Mouse (Mus musculus): ENCODE measurements around the gene Dlg2. TPM values are rescaled to one million over a fixed set of nuclear protein-coding genes. Genes with fewer than 3 reads are reported as not detected.

The Dlg2 gene
- total and polyA plus RNA-seq, 2 experiments from 2014 or later: 26.3 to 169 TPM

GRCm38 (mm10) chr7:91582203-91582602 lies 1105.7 kb downstream of the Dlg2 start:
- WGBS: 51% methylated on average over 2 of the region's 2 CpGs
- no peaks in the 10 kb centered on the region for H3K36me3 ChIP-seq (ENCODE audit: insufficient read depth)
- no peak overlapping the region for H3K4me2 ChIP-seq (ENCODE audit: low read depth)
- TF ChIP-seq CTCF (IDR thresholded peaks at IDR 0.05; ENCODE audit: low read depth): peak; percentile 59
- no peaks in the 10 kb centered on the region for H3K9me3 ChIP-seq (ENCODE audit: low read length)
- no peak overlapping the region for H3K4me3 ChIP-seq (ENCODE audit: low read depth, low read length)
- H3K9ac ChIP-seq: no peak overlapping the region
- no peaks in the 10 kb centered on the region for H3K27me3 ChIP-seq (ENCODE audit: insufficient read depth, low read length)
- DNase-seq (peak; percentile 43), ATAC-seq (peak; percentile 86; the same call in 1 of the 2 replicates)
- no peak overlapping the region for H3K27ac ChIP-seq (ENCODE audit: low read depth, low read length)
- no peaks in the 10 kb centered on the region for H3K4me1 ChIP-seq (ENCODE audit: insufficient read depth)

DNA sequence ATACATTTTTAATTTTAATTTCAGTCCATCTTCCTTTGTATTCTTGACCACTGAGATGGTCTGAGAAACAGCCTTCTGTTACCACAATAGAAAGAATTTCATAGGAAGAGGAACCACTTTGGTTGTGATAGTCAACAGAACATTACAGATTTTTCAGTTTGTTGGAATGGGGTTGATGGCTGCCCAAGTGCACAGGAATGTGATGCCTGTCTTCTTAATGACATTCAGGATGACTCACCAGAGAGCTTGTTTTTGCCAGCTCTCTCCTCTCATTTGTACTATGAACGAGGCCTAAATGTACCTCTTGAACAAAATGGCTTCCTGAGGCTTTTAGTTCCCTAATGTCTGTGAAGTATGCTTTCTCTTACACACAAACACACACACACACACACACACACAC lies 1107.1 kb downstream of the Dlg2 start:
- no peak for ATAC-seq
- H3K9me3 ChIP-seq (ENCODE audit: low read length): no peaks in the 10 kb centered on the region
- H3K27me3 ChIP-seq (ENCODE audit: insufficient read depth, low read length): no peaks in the 10 kb centered on the region
- TF ChIP-seq CTCF (IDR thresholded peaks at IDR 0.05; ENCODE audit: low read depth): no peak
- H3K4me1 ChIP-seq (ENCODE audit: insufficient read depth): no peaks in the 10 kb centered on the region
- H3K9ac ChIP-seq: no peak overlapping the region
- H3K36me3 ChIP-seq (ENCODE audit: insufficient read depth): no peaks in the 10 kb centered on the region
- WGBS: 45% methylated on average over 1 of the region's 1 CpGs
- DNase-seq: no peak
- no peak overlapping the region for H3K4me3 ChIP-seq (ENCODE audit: low read depth, low read length)
- H3K4me2 ChIP-seq (ENCODE audit: low read depth): no peak overlapping the region
- no peak overlapping the region for H3K27ac ChIP-seq (ENCODE audit: low read depth, low read length)

DNA sequence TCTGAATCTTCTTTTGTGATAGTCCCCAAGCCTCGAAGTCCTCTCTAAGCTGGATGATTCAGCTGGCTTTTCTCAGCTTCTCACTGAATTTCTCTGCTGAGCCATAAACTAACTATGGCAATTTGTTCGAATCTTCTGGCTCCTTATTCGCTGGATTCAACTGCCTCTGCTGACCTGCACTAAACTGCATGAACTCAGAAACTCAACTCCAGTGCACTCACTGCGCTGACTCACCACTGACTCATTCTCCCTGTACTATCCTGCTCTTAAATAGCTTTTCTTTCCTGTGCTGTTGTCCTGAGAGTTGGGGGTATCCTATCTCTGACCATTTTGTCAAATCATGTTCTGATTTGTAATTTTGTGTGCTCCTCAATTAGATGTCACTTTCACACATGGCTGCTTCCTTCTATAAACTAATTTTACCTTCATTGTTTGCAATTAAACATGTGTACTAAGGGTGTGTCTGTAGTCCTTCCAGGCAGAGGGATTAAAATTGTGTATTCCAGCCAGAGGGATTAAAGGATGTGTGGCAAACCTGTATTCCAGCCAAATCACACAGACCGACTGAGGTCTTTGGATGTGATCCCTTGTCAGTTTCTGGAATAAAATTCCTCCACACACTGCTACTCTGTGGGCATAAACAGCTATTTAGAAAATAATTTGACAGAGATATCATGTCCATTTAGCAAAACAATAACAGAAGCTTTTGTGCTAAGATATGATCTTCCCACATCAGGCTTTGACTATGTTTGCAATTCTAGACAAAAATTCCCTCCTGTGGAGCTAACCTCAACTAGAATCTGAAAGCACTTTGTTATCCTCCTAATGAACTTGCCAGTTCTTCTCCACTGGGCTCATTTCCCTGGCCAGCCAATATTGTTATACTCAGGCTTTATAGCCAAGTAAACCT lies 1115.0 kb downstream of the Dlg2 start:
- H3K4me2 ChIP-seq (ENCODE audit: low read depth): no peak overlapping the region
- H3K36me3 ChIP-seq (ENCODE audit: insufficient read depth): no peaks in the 10 kb centered on the region
- H3K27me3 ChIP-seq (ENCODE audit: insufficient read depth, low read length): no peaks in the 10 kb centered on the region
- no peak overlapping the region for H3K27ac ChIP-seq (ENCODE audit: low read depth, low read length)
- no peak overlapping the region for H3K9ac ChIP-seq
- DNase-seq: no peak
- H3K9me3 ChIP-seq (ENCODE audit: low read length): no peaks in the 10 kb centered on the region
- WGBS: 48% methylated on average over 5 of the region's 5 CpGs
- no peaks in the 10 kb centered on the region for H3K4me1 ChIP-seq (ENCODE audit: insufficient read depth)
- no peak for TF ChIP-seq CTCF (IDR thresholded peaks at IDR 0.05; ENCODE audit: low read depth)
- ATAC-seq: no peak
- H3K4me3 ChIP-seq (ENCODE audit: low read depth, low read length): no peak overlapping the region

DNA sequence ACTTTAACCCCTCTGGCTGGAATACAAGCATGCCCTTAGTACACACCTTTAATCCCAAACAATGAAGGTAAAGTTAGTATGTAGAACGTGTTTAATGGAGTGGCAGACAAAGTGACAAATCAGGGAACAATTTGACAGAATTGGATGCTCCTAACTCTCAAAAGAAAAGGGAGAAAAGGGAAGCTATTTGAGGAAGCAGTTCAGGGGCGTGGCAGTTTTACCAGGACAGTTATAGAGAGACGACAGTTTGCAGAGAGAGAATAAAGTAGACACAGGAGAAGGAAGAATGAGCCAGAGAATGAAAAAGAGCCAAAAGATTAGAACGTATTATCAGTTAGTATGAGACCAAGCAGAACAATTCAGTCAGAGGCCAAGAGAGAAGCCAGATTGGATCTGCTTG lies 1122.1 kb downstream of the Dlg2 start:
- Histone ChIP-seq H3K27me3 (ENCODE audit: insufficient read depth, low read length) (no peaks in the 10 kb centered on the region), H3K4me1 (ENCODE audit: insufficient read depth) (no peaks in the 10 kb centered on the region), H3K4me2 (ENCODE audit: low read depth) (no peak overlapping the region), H3K9me3 (ENCODE audit: low read length) (no peaks in the 10 kb centered on the region), H3K9ac (no peak overlapping the region), H3K36me3 (ENCODE audit: insufficient read depth) (no peaks in the 10 kb centered on the region), H3K4me3 (ENCODE audit: low read depth, low read length) (no peak overlapping the region), H3K27ac (ENCODE audit: low read depth, low read length) (no peak overlapping the region)
- 65% methylated on average over 4 of the region's 4 CpGs for WGBS
- DNase-seq: no peak
- ATAC-seq: no peak
- TF ChIP-seq CTCF (IDR thresholded peaks at IDR 0.05; ENCODE audit: low read depth): no peak

- H3K27ac ChIP-seq (ENCODE audit: low read depth, low read length): no peak overlapping the region
- no peak overlapping the region for H3K9ac ChIP-seq
- no peak for ATAC-seq
- H3K4me1 ChIP-seq (ENCODE audit: insufficient read depth): no peaks in the 10 kb centered on the region
- no peaks in the 10 kb centered on the region for H3K27me3 ChIP-seq (ENCODE audit: insufficient read depth, low read length)
- peak; percentile 41 for DNase-seq
- H3K4me3 ChIP-seq (ENCODE audit: low read depth, low read length): no peak overlapping the region
- no peak overlapping the region for H3K4me2 ChIP-seq (ENCODE audit: low read depth)
- H3K36me3 ChIP-seq (ENCODE audit: insufficient read depth): no peaks in the 10 kb centered on the region
- no peaks in the 10 kb centered on the region for H3K9me3 ChIP-seq (ENCODE audit: low read length)
- peak; percentile 65 for TF ChIP-seq CTCF (IDR thresholded peaks at IDR 0.05; ENCODE audit: low read depth)
These were observed 1124.8 kb downstream of the Dlg2 start for GRCm38 (mm10) chr7:91601307-91601706.

- no peaks in the 10 kb centered on the region for H3K4me1 ChIP-seq (ENCODE audit: insufficient read depth)
- WGBS: 67% methylated on average over 4 of the region's 4 CpGs
- no peak for DNase-seq
- TF ChIP-seq CTCF (IDR thresholded peaks at IDR 0.05; ENCODE audit: low read depth): no peak
- H3K9ac ChIP-seq: no peak overlapping the region
- H3K27ac ChIP-seq (ENCODE audit: low read depth, low read length): no peak overlapping the region
- no peaks in the 10 kb centered on the region for H3K36me3 ChIP-seq (ENCODE audit: insufficient read depth)
- no peak overlapping the region for H3K4me2 ChIP-seq (ENCODE audit: low read depth)
- H3K9me3 ChIP-seq (ENCODE audit: low read length): no peaks in the 10 kb centered on the region
- H3K27me3 ChIP-seq (ENCODE audit: insufficient read depth, low read length): no peaks in the 10 kb centered on the region
- no peak overlapping the region for H3K4me3 ChIP-seq (ENCODE audit: low read depth, low read length)
- ATAC-seq: no peak
These were observed 1127.1 kb downstream of the Dlg2 start for GRCm38 (mm10) chr7:91603561-91603960.

DNA sequence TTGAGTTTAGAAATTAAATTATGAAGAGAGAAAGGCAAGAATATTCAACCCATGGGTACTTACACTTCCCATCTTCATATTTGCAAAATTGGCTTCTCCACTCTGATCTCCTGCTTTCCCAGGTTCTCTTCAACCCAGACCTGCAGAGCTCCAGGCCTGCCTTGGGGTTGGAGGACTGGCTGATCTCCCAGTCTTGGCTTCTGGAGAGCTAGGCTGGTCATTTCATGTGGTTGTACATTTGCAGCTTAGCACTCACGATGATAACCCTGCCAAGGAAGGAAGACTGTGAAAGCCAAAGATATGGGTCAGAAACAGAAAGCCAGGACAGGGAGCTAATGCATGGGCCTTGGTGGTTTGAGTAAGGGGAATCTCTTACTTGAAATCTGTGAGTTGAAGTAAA lies 1176.6 kb downstream of the Dlg2 start:
- WGBS: 78% methylated on average over 1 of the region's 1 CpGs
- Histone ChIP-seq H3K4me1 (ENCODE audit: insufficient read depth) (no peaks in the 10 kb centered on the region), H3K9me3 (ENCODE audit: low read length) (no peaks in the 10 kb centered on the region), H3K36me3 (ENCODE audit: insufficient read depth) (no peaks in the 10 kb centered on the region), H3K27me3 (ENCODE audit: insufficient read depth, low read length) (no peaks in the 10 kb centered on the region), H3K9ac (no peak overlapping the region), H3K4me3 (ENCODE audit: low read depth, low read length) (no peak overlapping the region), H3K27ac (ENCODE audit: low read depth, low read length) (no peak overlapping the region), H3K4me2 (ENCODE audit: low read depth) (no peak overlapping the region)
- no peak for TF ChIP-seq CTCF (IDR thresholded peaks at IDR 0.05; ENCODE audit: low read depth)
- ATAC-seq: no peak
- no peak for DNase-seq
